Comparison of ENCODE assay signal across 23 mouse cellular contexts in the genomic region with DNA sequence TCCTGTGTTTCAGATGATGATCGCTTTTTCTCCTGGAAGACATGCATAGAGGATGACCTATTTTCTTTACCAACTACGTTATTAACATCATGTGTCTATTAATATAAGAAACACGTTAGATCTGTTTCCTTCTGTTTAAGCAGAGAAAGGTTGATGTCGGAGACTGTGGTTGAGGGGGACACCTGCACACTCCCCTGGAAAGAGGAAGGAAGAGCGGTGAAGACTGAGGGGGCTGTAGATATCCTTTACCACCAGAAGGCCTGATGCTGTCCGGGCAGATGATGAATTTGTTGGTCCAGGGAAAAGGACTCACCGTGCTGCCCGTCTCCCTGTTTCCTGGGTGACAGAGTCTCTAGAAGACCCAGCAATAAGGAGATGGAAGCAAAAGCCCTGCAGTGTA. TPM values are rescaled to one million over a fixed set of nuclear protein-coding genes. Genes with fewer than 3 reads are reported as not detected.
DNase-seq lines count a peak whose midpoint lies in the region; ATAC-seq and TF ChIP-seq lines count a peak whose summit lies in the region.
"Had no signal": no experiment of that assay in that cellular context is flagged by ENCODE, and none has a peak within 500 bp of the region (broad histone marks: within the 10 kb centered on the region; RNA-seq: fewer than 3 reads in every experiment).

No protein-coding gene starts in this region.

- no peak for TF ChIP-seq CTCF in layer of hippocampus, adult 2 months (conservative IDR thresholded peaks at IDR 0.05)
- no peak for TF ChIP-seq CTCF in thymus, adult 2 months (IDR thresholded peaks at IDR 0.05; ENCODE audit: borderline replicate concordance, control insufficient read depth, extremely low read depth, insufficient read depth, low read length, poor library complexity)

- H3K36me3 ChIP-seq in thymus, adult 2 months (ENCODE audit: control insufficient read depth, insufficient read depth, low read length): no peaks in the 10 kb centered on the region
- H3K36me3 ChIP-seq in splenic B cell, adult 2 months (ENCODE audit: control insufficient read depth, insufficient read depth, low read length, poor library complexity, severe bottlenecking): no peaks in the 10 kb centered on the region
- H3K36me3 ChIP-seq: forebrain, embryonic 15.5 days; hindbrain, embryonic 10.5 days; kidney, embryonic 15.5 days; neural tube, embryonic 15.5 days had no signal

- WGBS in thymus, adult 2 months: 5% methylated on average over 8 of the region's 8 CpGs

- ATAC-seq in granulocyte monocyte progenitor cell, adult 5-6 weeks (replicated peaks; ENCODE audit: poor library complexity, severe bottlenecking): peak; percentile 46
- ATAC-seq: forebrain, embryonic 15.5 days; hindbrain, postnatal 0 days had no signal

- TF ChIP-seq POLR2A in thymus, adult 2 months (IDR thresholded peaks at IDR 0.05; ENCODE audit: control insufficient read depth, extremely low read depth, insufficient read depth, low read length, poor library complexity): no peak

- DNase-seq in layer of hippocampus, adult 2 months (ENCODE audit: low spot score in 2 of 2): no peak
- no peak for DNase-seq in layer of hippocampus, postnatal 10 days (ENCODE audit: low spot score in 2 of 2)
- no peak for DNase-seq in thymus, adult 2 months
- no peak for DNase-seq in thymus, postnatal 4 days
- peak; percentile 55 for DNase-seq in splenic B cell, adult 2 months (ENCODE audit: low read depth, low spot score)
- DNase-seq in cerebellum, adult 11-12 months: no peak
- DNase-seq: cerebellum, adult 9-10 months; gastrocnemius, postnatal 14 days; kidney, adult 11 months; midbrain, embryonic 14.5 days; right cerebral cortex, adult 18-20 months; right cerebral cortex, postnatal 4 days had no signal

- peak overlapping the region; percentile 75; the same call in 1 of the 2 replicates for H3K27ac ChIP-seq in layer of hippocampus, adult 2 months
- peak overlapping the region; percentile 28; the same call in 1 of the 2 replicates for H3K27ac ChIP-seq in thymus, adult 2 months (ENCODE audit: control insufficient read depth, insufficient read depth, low read length)
- H3K27ac ChIP-seq: forebrain, embryonic 15.5 days; hindbrain, embryonic 10.5 days; hindbrain, postnatal 0 days; kidney, embryonic 15.5 days; left cerebral cortex, adult 2 months; neural tube, embryonic 15.5 days had no signal

- H3K27me3 ChIP-seq in thymus, adult 2 months (ENCODE audit: control insufficient read depth, insufficient read depth, low read length): no peaks in the 10 kb centered on the region
- no peaks in the 10 kb centered on the region for H3K27me3 ChIP-seq in splenic B cell, adult 2 months (ENCODE audit: control insufficient read depth, insufficient read depth, low read length, poor library complexity, severe bottlenecking)
- H3K27me3 ChIP-seq: forebrain, embryonic 15.5 days; kidney, embryonic 15.5 days had no signal

- H3K4me1 ChIP-seq in thymus, adult 2 months (replicated peaks; ENCODE audit: control insufficient read depth, insufficient read depth, low read length): peaks cover 20% of the 10 kb centered on the region

- H3K4me3 ChIP-seq in layer of hippocampus, adult 2 months: no peak overlapping the region
- H3K4me3 ChIP-seq in thymus, adult 2 months (ENCODE audit: control insufficient read depth, insufficient read depth, low read length): peak overlapping the region; percentile 45
- H3K4me3 ChIP-seq: forebrain, embryonic 15.5 days; hindbrain, embryonic 10.5 days; kidney, embryonic 15.5 days; left cerebral cortex, adult 2 months; neural tube, embryonic 15.5 days had no signal

RNA-seq across cellular contexts. Expression of a gene that starts 28.5 kb away (rescaled TPM):
- total RNA-seq in layer of hippocampus, adult 2 months (2021): not detected
- under 1 TPM in 1 of 2 experiments, not detected in 1; 0.38 TPM for total RNA-seq in layer of hippocampus, postnatal 10 days (2021)
- 0.10 and 0.50 TPM in 2 replicates for polyA plus RNA-seq in thymus, adult 2 months (2012; rRNA removed)
- total RNA-seq in granulocyte monocyte progenitor cell, adult 5-6 weeks (2014; fragmentation: Nextera tagmentation): not detected in 2 replicates
- total RNA-seq in granulocyte monocyte progenitor cell, adult 5-6 weeks (2017): not detected in 2 replicates
- total RNA-seq: heart, adult 8-10 months; left cerebral cortex, adult 2 months; left cerebral cortex, postnatal 36 days had no signal
- polyA plus RNA-seq: heart, embryonic 14.5 days; hindbrain, embryonic 10.5 days; liver, embryonic 16.5 days had no signal
